Mouse (Mus musculus): ENCODE measurements around the gene Ifnar1.
"Not testable (repeated sequence)": the region's sequence is repeated elsewhere in the genome, so short reads cannot be mapped to it uniquely, and the experiment has no call there.

Gene Ifnar1

GRCm38 (mm10) chr16:91484808-91485700 lies at the start of gene Ifnar1:
Ifnar1 (plus strand) TSS chr16:91485238.
- peak; percentile 100 for DNase-seq

GRCm38 (mm10) chr16:91438081-91438480 lies 47.0 kb upstream of the Ifnar1 start:
- DNase-seq = no peak

- not testable (repeated sequence) for DNase-seq
Measured at GRCm38 (mm10) chr16:91438599-91438998, 46.4 kb upstream of the Ifnar1 start.

GRCm38 (mm10) chr16:91441366-91441765 lies 43.7 kb upstream of the Ifnar1 start:
- peak; percentile 77 for DNase-seq

GRCm38 (mm10) chr16:91441811-91442240 lies 43.2 kb upstream of the Ifnar1 start:
- DNase-seq = no peak

GRCm38 (mm10) chr16:91442446-91442845 lies 42.6 kb upstream of the Ifnar1 start:
- no peak for DNase-seq

- DNase-seq = no peak
Measured at GRCm38 (mm10) chr16:91443211-91443611, 41.8 kb upstream of the Ifnar1 start.

GRCm38 (mm10) chr16:91444847-91445246 lies 40.2 kb upstream of the Ifnar1 start:
- no peak for DNase-seq

- no peak for DNase-seq
Measured at GRCm38 (mm10) chr16:91445566-91445965, 39.5 kb upstream of the Ifnar1 start.

GRCm38 (mm10) chr16:91446778-91447511 lies 38.1 kb upstream of the Ifnar1 start:
- DNase-seq = no peak

GRCm38 (mm10) chr16:91447512-91447900 lies 37.5 kb upstream of the Ifnar1 start:
- DNase-seq = peak; percentile 74

GRCm38 (mm10) chr16:91448088-91448487 lies 37.0 kb upstream of the Ifnar1 start:
- no peak for DNase-seq

GRCm38 (mm10) chr16:91448895-91449294 lies 36.1 kb upstream of the Ifnar1 start:
- DNase-seq = no peak

GRCm38 (mm10) chr16:91450137-91451064 lies 34.6 kb upstream of the Ifnar1 start:
- no peak for DNase-seq

GRCm38 (mm10) chr16:91451949-91452348 lies 33.1 kb upstream of the Ifnar1 start:
- no peak for DNase-seq

- no peak for DNase-seq
Measured at GRCm38 (mm10) chr16:91452363-91452896, 32.6 kb upstream of the Ifnar1 start.

- no peak for DNase-seq
Measured at GRCm38 (mm10) chr16:91455868-91456267, 29.2 kb upstream of the Ifnar1 start.

- DNase-seq = no peak
Measured at GRCm38 (mm10) chr16:91458301-91458746, 26.7 kb upstream of the Ifnar1 start.

GRCm38 (mm10) chr16:91458976-91459375 lies 26.1 kb upstream of the Ifnar1 start:
- DNase-seq = no peak

GRCm38 (mm10) chr16:91459396-91459795 lies 25.6 kb upstream of the Ifnar1 start:
- no peak for DNase-seq

GRCm38 (mm10) chr16:91459841-91460370 lies 25.1 kb upstream of the Ifnar1 start:
- DNase-seq = no peak

- DNase-seq = no peak
Measured at GRCm38 (mm10) chr16:91461066-91461638, 23.9 kb upstream of the Ifnar1 start.

All from kidney, adult 11 months (tissue).